Mouse (Mus musculus): ENCODE data around the gene Olfr632.

DNA sequence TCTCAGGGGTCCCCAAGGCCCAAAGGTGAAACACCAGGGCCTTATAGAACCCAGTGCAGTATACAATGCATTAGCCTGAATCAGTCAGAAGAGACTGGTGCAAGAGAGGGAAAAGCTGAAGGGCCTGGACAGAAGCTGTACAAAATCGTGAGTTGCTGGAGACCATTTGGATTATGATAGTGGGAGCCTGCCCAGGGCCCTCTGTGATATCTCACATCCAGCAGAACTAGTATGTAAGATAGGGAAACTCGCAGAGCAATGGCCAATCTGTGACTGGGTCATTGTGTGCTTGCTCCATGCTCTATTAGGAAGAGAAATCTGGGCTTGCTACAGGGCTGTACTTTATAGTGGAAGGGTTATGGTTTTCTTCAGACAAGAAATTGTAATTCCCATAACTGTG lies at the start of gene Olfr632:
- no peak for TF ChIP-seq CTCF (conservative IDR thresholded peaks at IDR 0.05; ENCODE audit: low read length)
- no peak for TF ChIP-seq NANOG (IDR thresholded peaks at IDR 0.05; ENCODE audit: borderline replicate concordance, low read length)

All from E14TG2a.4 (cell line).